Mouse (Mus musculus) G1E (cell line): Measurements from ENCODE around the gene Gstt1.

ENCODE experiments used
- CTCF ChIP-seq: IDR thresholded peaks from 2 replicates; pipeline ENCODE4 v1.5.1; 2012; ENCODE audit warnings: low read depth, low read length, inconsistent platforms, mixed read lengths
- GATA1 ChIP-seq: IDR thresholded peaks from 2 replicates; pipeline ENCODE4 v1.6.1; 2012; ENCODE audit warnings: borderline replicate concordance, low read length, inconsistent platforms, mixed read lengths
- POLR2AphosphoS5 ChIP-seq: IDR thresholded peaks from 2 replicates; pipeline ENCODE4 v1.6.1; 2012; ENCODE audit warnings: low read depth, low read length, inconsistent platforms; ENCODE audit not compliant: insufficient replicate concordance
- TAL1 ChIP-seq: conservative IDR thresholded peaks from 2 replicates; pipeline ENCODE4 v1.6.1; 2012; ENCODE audit warnings: low read depth, low read length, inconsistent platforms, mixed read lengths

DNA sequence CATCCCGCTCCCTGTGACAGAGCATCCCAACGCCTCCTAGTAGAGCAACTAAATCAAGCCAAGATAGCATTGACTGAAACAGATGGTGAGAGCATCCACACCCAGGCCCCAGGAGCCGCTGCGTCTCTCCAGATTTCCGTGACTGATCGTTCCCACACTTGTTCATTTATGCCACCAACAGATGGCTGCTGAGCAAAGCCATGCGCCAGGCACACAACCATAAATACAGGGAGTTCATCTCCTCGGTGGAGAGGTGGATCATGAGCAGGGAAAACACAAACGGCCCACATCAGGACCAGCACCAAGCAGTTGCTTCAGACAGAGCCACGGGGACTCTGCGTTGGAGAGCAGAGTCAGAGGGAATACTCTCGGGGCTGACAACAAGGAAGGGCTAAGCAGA is 55.0 kb downstream of the Gstt1 start:
- TF ChIP-seq POLR2AphosphoS5 (no peak), CTCF (no peak), GATA1 (no peak), TAL1 (no peak)
